Mouse (Mus musculus) thymus, adult 2 months (tissue): ENCODE measurements around the gene Rdh16.
"Not testable (repeated sequence)": the region's sequence is repeated elsewhere in the genome, so short reads cannot be mapped to it uniquely, and the experiment has no call there.

Experiments
- CTCF ChIP-seq: fragments of 200-500 bp; IDR thresholded peaks from 2 replicates; pipeline ENCODE4 v1.5.1; 2012; ENCODE audit warnings: mild to moderate bottlenecking, control low read depth, low read length, moderate library complexity, borderline replicate concordance; ENCODE audit not compliant: control insufficient read depth, poor library complexity, insufficient read depth; ENCODE audit errors: extremely low read depth
- POLR2A ChIP-seq: fragments of 200-500 bp; IDR thresholded peaks from 2 replicates; pipeline ENCODE4 v1.6.1; 2012; ENCODE audit warnings: mild to moderate bottlenecking, low read length, control low read depth, moderate library complexity; ENCODE audit not compliant: control insufficient read depth, poor library complexity, insufficient read depth; ENCODE audit errors: extremely low read depth

- not testable (repeated sequence) for TF ChIP-seq POLR2A, CTCF
These were observed 92.4 kb downstream of the Rdh16 start for GRCm38 (mm10) chr10:127893163-127894022.
